Mouse (Mus musculus): ENCODE measurements around the gene Tpx2. TPM values are rescaled to one million over a fixed set of nuclear protein-coding genes. Genes with fewer than 3 reads are reported as not detected.
A peak's percentile ranks its signal among the peaks of the same experiment; 100 is the strongest.

Tpx2 gene
- polyA plus RNA-seq, 1 experiment from 2014 or later, result 86.8 TPM

DNA sequence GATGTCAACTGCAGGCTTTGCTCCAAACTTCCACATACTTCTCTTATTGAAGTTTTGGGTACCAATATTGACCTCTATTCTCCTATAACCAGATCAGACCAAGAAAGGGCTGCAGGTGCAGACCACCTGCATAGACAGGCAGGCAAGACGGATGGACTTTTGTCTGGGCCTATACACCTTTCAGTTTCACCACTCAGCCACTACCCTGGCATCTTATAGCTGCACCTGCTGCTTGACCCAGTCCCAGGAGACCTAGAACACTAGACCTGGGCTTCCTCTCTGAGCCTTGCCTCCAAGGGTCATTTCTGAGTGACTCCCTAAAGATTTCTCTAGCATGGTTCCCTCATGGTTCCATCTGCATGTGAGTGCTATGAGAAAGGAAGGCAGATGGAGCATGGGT, 34.5 kb upstream of the Tpx2 start:
- Histone ChIP-seq H3K36me3 (peaks cover 10% of the 10 kb centered on the region), H3K4me2 (replicated peaks) (no peak overlapping the region), H3K9me3 (no peaks in the 10 kb centered on the region), H3K9ac (no peak overlapping the region), H3K4me3 (no peak overlapping the region), H3K27ac (no peak overlapping the region), H3K27me3 (no peaks in the 10 kb centered on the region), H3K4me1 (peaks cover 42% of the 10 kb centered on the region)
- 96% methylated on average over 1 of the region's 1 CpGs for WGBS
- no peak for ATAC-seq (ENCODE audit: low FRiP score, low read depth)

- no peak overlapping the region for H3K4me2 ChIP-seq (replicated peaks)
- H3K4me3 ChIP-seq, result no peak overlapping the region
- H3K36me3 ChIP-seq, result peaks cover 10% of the 10 kb centered on the region
- WGBS, result 84% methylated on average over 6 of the region's 6 CpGs
- H3K9me3 ChIP-seq, result 0 out of 2 replicates have a peak, but pooled peaks cover 3% of the 10 kb centered on the region
- no peaks in the 10 kb centered on the region for H3K27me3 ChIP-seq
- ATAC-seq (ENCODE audit: low FRiP score, low read depth), result no peak
- H3K9ac ChIP-seq, result no peak overlapping the region
- H3K27ac ChIP-seq, result no peak overlapping the region
- peaks cover 53% of the 10 kb centered on the region for H3K4me1 ChIP-seq
Measured at GRCm38 (mm10) chr2:152814213-152814874, 33.4 kb upstream of the Tpx2 start.

DNA sequence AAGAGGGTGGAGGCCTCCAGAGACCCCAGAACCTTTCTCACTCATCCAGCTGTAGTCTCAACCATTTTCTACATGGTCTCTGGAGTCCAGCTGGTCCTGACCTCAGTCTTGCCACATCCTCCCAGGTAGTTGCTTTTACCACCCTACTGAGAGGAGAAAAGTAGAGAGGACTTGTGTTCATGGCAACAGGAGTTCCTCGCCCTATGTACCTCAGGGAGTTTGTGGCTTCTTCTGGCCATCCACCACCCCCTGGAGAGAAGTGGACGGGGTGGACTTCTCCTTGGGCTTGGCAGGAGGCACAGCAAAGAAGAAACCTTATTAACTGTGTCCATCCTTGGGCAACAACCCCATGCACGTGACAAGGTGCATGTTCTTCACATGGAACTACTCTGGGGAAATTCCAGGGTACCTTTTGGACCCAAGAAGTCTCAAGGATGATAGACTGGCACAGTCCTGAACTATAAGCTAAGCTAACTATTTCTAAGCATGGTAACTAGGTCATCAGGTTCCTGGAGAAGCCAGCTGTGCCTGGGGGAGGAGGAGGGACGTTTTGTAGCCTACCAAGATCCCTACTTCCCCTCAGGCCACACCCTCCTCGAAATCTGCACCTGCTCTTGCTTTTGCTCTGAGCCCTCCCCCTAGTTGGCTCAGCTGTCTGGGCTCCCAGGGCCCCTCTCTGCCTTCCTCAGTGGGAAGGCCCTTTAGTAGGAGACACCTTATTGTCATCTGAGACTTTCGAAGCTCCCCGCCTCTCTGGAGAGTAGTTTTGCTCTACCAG, 31.7 kb upstream of the Tpx2 start:
- Histone ChIP-seq H3K4me2 (replicated peaks) (no peak overlapping the region), H3K27me3 (no peaks in the 10 kb centered on the region), H3K9ac (no peak overlapping the region), H3K36me3 (peaks cover 22% of the 10 kb centered on the region), H3K4me1 (peaks cover 66% of the 10 kb centered on the region), H3K4me3 (no peak overlapping the region), H3K9me3 (0 out of 2 replicates have a peak, but pooled peaks cover 3% of the 10 kb centered on the region), H3K27ac (no peak overlapping the region; the same call in 1 of the 2 replicates)
- ATAC-seq (ENCODE audit: low FRiP score, low read depth), result no peak
- WGBS, result 68% methylated on average over 7 of the region's 7 CpGs

GRCm38 (mm10) chr2:152816657-152817348, 31.0 kb upstream of the Tpx2 start:
- Histone ChIP-seq H3K36me3 (peaks cover 26% of the 10 kb centered on the region), H3K27ac (peak overlapping the region; percentile 39; the same call in 1 of the 2 replicates), H3K4me2 (replicated peaks) (no peak overlapping the region; the same call in 1 of the 2 replicates), H3K4me3 (no peak overlapping the region), H3K9ac (no peak overlapping the region), H3K9me3 (0 out of 2 replicates have a peak, but pooled peaks cover 3% of the 10 kb centered on the region), H3K4me1 (peaks cover 66% of the 10 kb centered on the region), H3K27me3 (no peaks in the 10 kb centered on the region)
- WGBS, result 80% methylated on average over 3 of the region's 3 CpGs
- no peak for ATAC-seq (ENCODE audit: low FRiP score, low read depth)

DNA sequence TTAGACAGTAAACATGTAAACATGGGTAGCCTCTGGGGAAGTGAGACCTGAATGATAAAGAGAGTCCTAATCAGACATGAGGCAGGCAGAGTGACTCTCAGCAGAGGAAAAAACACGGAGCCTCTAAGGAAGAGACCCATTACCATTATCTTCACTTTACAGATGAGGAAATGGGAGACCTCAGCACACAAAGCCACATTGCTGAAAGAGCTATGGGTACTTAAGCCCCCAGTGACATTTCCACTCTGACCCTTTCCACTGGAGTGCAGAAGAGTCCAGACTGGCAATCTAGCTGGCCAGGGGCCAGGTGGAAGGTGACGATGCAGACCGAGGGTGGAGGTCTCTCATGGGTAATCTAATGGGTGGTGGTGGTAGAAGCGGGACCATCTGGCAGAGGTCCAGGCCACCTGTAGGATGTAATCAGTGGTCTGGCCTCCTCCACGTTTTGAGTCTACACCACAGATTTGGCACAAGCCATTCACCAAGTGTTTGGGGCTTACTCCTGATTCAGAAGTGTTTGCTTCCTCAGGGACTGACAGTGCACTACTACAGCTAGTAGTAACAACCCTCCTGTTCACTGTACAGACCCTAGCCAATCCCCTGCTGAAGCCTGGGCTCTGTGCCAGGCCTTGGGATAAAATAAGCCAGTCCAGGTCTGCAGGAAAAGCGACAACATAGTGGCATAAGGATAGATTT, 30.0 kb upstream of the Tpx2 start:
- no peaks in the 10 kb centered on the region for H3K27me3 ChIP-seq
- peaks cover 26% of the 10 kb centered on the region for H3K36me3 ChIP-seq
- no peak overlapping the region for H3K9ac ChIP-seq
- ATAC-seq (ENCODE audit: low FRiP score, low read depth), result no peak
- peaks cover 69% of the 10 kb centered on the region for H3K4me1 ChIP-seq
- 31% methylated on average over 6 of the region's 6 CpGs for WGBS
- H3K9me3 ChIP-seq, result 0 out of 2 replicates have a peak, but pooled peaks cover 3% of the 10 kb centered on the region
- H3K4me2 ChIP-seq (replicated peaks), result no peak overlapping the region; the same call in 1 of the 2 replicates
- H3K27ac ChIP-seq, result peak overlapping the region; percentile 55; the same call in 1 of the 2 replicates
- no peak overlapping the region for H3K4me3 ChIP-seq

DNA sequence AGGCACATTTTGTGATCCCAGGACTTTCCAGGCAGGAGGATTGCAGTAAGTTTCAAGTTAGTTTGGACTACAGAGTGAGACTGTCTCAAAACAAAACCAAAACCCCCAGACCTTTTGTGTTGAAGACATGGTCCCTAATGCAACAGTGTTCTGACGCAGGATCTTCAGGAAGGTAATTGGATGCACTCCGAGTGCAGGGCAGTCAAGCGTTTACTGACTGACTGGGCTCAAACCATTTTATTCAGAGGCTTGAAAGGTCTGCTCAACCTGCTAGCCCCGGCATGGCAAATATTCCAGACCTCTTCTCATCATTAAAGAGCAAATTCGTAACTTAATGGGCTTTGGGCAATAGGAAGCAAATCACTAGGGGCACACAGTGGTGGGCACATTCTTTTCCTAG, 29.1 kb upstream of the Tpx2 start:
- Histone ChIP-seq H3K9ac (no peak overlapping the region), H3K36me3 (peaks cover 26% of the 10 kb centered on the region), H3K4me1 (peaks cover 73% of the 10 kb centered on the region), H3K4me3 (no peak overlapping the region), H3K27ac (no peak overlapping the region), H3K9me3 (0 out of 2 replicates have a peak, but pooled peaks cover 3% of the 10 kb centered on the region), H3K27me3 (no peaks in the 10 kb centered on the region), H3K4me2 (replicated peaks) (no peak overlapping the region)
- WGBS, result 82% methylated on average over 5 of the region's 5 CpGs
- ATAC-seq (ENCODE audit: low FRiP score, low read depth), result no peak

DNA sequence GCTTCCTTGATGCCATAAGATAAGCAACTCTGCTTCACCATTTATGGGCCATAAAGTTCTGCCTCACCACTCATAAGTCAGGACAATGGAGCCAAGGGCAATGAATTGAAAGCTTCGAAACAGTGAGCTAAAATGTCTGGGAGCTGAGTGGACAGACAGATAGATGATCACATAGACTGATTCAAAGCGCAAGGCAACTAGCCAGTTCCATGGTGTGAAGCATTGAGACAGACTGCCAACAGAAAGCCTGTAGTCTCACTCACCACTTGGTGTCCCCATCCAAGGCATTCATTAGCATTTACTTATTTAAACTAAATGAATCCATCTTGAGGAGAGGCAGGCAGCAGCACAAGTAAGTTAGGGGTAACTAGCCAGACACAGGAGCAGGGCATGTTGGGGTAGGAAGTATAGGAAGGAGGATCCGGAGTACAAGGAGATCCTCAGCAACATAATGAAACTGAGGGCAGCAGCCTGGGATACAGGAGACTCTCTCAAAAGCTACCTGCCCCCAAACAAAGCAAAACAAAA, 28.6 kb upstream of the Tpx2 start:
- no peak overlapping the region for H3K4me3 ChIP-seq
- peak overlapping the region; percentile 46; the same call in 1 of the 2 replicates for H3K4me2 ChIP-seq (replicated peaks)
- H3K27me3 ChIP-seq, result no peaks in the 10 kb centered on the region
- peaks cover 26% of the 10 kb centered on the region for H3K36me3 ChIP-seq
- WGBS, result 97% methylated on average over 3 of the region's 3 CpGs
- H3K9ac ChIP-seq, result no peak overlapping the region
- H3K4me1 ChIP-seq, result peaks cover 77% of the 10 kb centered on the region
- H3K27ac ChIP-seq, result peak overlapping the region; percentile 88; the same call in 1 of the 2 replicates
- no peak for ATAC-seq (ENCODE audit: low FRiP score, low read depth)
- H3K9me3 ChIP-seq, result 0 out of 2 replicates have a peak, but pooled peaks cover 3% of the 10 kb centered on the region

- H3K4me2 ChIP-seq (replicated peaks), result peak overlapping the region; percentile 46
- peaks cover 83% of the 10 kb centered on the region for H3K4me1 ChIP-seq
- 50% methylated on average over 4 of the region's 4 CpGs for WGBS
- no peak for ATAC-seq (ENCODE audit: low FRiP score, low read depth)
- 0 out of 2 replicates have a peak, but pooled peaks cover 3% of the 10 kb centered on the region for H3K9me3 ChIP-seq
- H3K4me3 ChIP-seq, result no peak overlapping the region
- H3K27ac ChIP-seq, result peak overlapping the region; percentile 88
- no peaks in the 10 kb centered on the region for H3K27me3 ChIP-seq
- no peak overlapping the region for H3K9ac ChIP-seq
- peaks cover 30% of the 10 kb centered on the region for H3K36me3 ChIP-seq
Measured at GRCm38 (mm10) chr2:152819926-152820325, 27.8 kb upstream of the Tpx2 start.

DNA sequence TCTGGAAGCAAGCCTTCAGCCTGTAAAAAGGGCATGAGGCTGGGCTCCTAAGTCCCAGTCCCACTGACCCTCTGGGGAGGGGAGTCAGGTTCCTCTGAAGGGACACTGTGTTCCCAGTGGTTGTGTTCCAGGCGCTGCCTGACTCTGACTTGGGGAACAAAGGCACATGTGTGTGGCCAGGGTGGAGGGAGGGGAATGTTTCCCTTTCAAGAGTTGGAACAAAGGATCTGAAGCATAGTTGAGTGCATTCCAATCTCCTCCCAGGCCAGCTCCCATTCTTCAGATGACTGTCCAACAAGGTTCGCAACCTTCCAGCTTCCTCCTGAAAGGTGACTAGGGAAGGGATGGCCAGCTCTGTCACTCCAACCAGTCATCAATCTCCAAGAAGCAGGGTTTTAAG, 27.4 kb upstream of the Tpx2 start:
- Histone ChIP-seq H3K9me3 (0 out of 2 replicates have a peak, but pooled peaks cover 3% of the 10 kb centered on the region), H3K4me1 (peaks cover 87% of the 10 kb centered on the region), H3K27ac (peak overlapping the region; percentile 88), H3K9ac (no peak overlapping the region), H3K4me2 (replicated peaks) (peak overlapping the region; percentile 46), H3K27me3 (no peaks in the 10 kb centered on the region), H3K36me3 (peaks cover 34% of the 10 kb centered on the region), H3K4me3 (no peak overlapping the region)
- ATAC-seq (ENCODE audit: low FRiP score, low read depth), result 0 out of 2 replicates have a peak, but pooled peaks have one; percentile 31
- 39% methylated on average over 2 of the region's 2 CpGs for WGBS

GRCm38 (mm10) chr2:152821023-152821422, 26.7 kb upstream of the Tpx2 start:
- Histone ChIP-seq H3K36me3 (peaks cover 40% of the 10 kb centered on the region), H3K27me3 (no peaks in the 10 kb centered on the region), H3K4me1 (peaks cover 92% of the 10 kb centered on the region), H3K27ac (peak overlapping the region; percentile 88), H3K4me2 (replicated peaks) (peak overlapping the region; percentile 46), H3K9ac (no peak overlapping the region), H3K4me3 (no peak overlapping the region), H3K9me3 (0 out of 2 replicates have a peak, but pooled peaks cover 3% of the 10 kb centered on the region)
- ATAC-seq (ENCODE audit: low FRiP score, low read depth), result no peak
- WGBS, result 20% methylated on average over 5 of the region's 5 CpGs

DNA sequence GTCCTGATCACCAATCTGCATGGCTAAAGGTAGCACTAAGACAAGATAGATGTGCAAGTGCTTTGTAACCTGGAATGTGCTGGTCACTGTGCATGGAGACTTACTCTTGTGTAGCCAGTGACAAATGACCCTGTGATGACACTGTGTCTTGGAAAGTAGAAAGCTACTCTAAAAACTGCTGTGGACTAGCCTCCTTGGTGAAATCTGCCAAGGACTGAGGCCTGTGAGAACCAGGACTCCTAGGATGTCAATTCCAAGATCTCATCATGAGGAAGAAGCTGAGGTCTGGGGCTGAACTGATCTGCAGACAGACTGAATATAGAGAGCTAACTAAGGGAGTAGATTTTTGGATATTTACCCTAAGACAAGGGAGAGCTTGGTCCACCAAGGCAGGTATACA, 26.2 kb upstream of the Tpx2 start:
- Histone ChIP-seq H3K9me3 (0 out of 2 replicates have a peak, but pooled peaks cover 3% of the 10 kb centered on the region), H3K4me3 (no peak overlapping the region), H3K9ac (no peak overlapping the region), H3K36me3 (peaks cover 45% of the 10 kb centered on the region), H3K4me2 (replicated peaks) (peak overlapping the region; percentile 46), H3K4me1 (peaks cover 92% of the 10 kb centered on the region), H3K27me3 (no peaks in the 10 kb centered on the region), H3K27ac (peak overlapping the region; percentile 88)
- ATAC-seq (ENCODE audit: low FRiP score, low read depth), result no peak

Measured in limb, embryonic 13.5 days (tissue).